Mouse (Mus musculus) kidney, postnatal 0 days (tissue): ENCODE measurements around the gene Ipcef1. TPM values are rescaled to one million over a fixed set of nuclear protein-coding genes. Genes with fewer than 3 reads are reported as not detected.
A peak's percentile ranks its signal among the peaks of the same experiment; 100 is the strongest.

Source experiments
- ATAC-seq: fragments of 200-750 bp; cut with Nextera tagmentation; replicated peaks from 2 replicates; pipeline ENCODE4 v1.8.0; 2017; ENCODE audit warnings: low read depth, moderate number of reproducible peaks, moderate TSS enrichment, moderate library complexity; ENCODE audit not compliant: low FRiP score
- DNase-seq: peaks from one replicate; pipeline ENCODE4 v3.0.0-alpha.2; 2016; ENCODE audit warnings: low spot score
- H3K27ac ChIP-seq: fragments of 300-500 bp; sonication (generic); 2 replicates; pipeline ENCODE4 v1.5.1; 2014; ENCODE audit warnings: mild to moderate bottlenecking
- H3K27me3 ChIP-seq: fragments of 300-500 bp; sonication (generic); 2 replicates; pipeline ENCODE4 v1.6.1; 2014; ENCODE audit warnings: low read length, mixed read lengths; ENCODE audit not compliant: insufficient read depth
- H3K36me3 ChIP-seq: fragments of 300-500 bp; sonication (generic); 2 replicates; pipeline ENCODE4 v1.6.1; 2014; ENCODE audit warnings: low read length, mixed read lengths; ENCODE audit not compliant: insufficient read depth
- H3K4me1 ChIP-seq: fragments of 300-500 bp; sonication (generic); replicated peaks from 2 replicates; pipeline ENCODE4 v1.6.1; 2014; ENCODE audit warnings: antibody characterized with exemption, low read length, mixed read lengths; ENCODE audit not compliant: insufficient read depth
- H3K4me2 ChIP-seq: fragments of 300-500 bp; sonication (generic); 2 replicates; pipeline ENCODE4 v1.6.1; 2014; ENCODE audit warnings: mild to moderate bottlenecking, low read length, moderate library complexity, mixed read lengths
- H3K4me3 ChIP-seq: fragments of 300-500 bp; sonication (generic); replicated peaks from 2 replicates; pipeline ENCODE4 v1.5.1; 2014; ENCODE audit warnings: low read depth, low read length
- H3K9ac ChIP-seq: fragments of 300-500 bp; sonication (generic); 2 replicates; pipeline ENCODE4 v1.6.1; 2014; ENCODE audit warnings: low read depth, low read length
- H3K9me3 ChIP-seq: fragments of 300-500 bp; sonication (generic); replicated peaks from 2 replicates; pipeline ENCODE4 v1.6.1; 2016; ENCODE audit warnings: low read length, inconsistent platforms, mixed read lengths
- CTCF ChIP-seq: IDR thresholded peaks from 2 replicates; pipeline ENCODE4 v1.5.1; 2016; ENCODE audit warnings: antibody characterized with exemption, low read depth, mild to moderate bottlenecking, moderate library complexity
- WGBS: fragments of 180-500 bp; shearing (Covaris S2); extraction: QIAGEN DNeasy Blood & Tissue Kit; methylation state at CpG from one replicate; pipeline ENCODE4 v1.1.7; 2014; 5-methylcytosine and 5-hydroxymethylcytosine counted together
- polyA plus RNA-seq: library from polyadenylated mRNA; unstranded; fragments of >200 nt; fragmentation: Nextera tagmentation; extraction: Ambion mirVana; gene quantifications from 2 replicates; pipeline ENCODE4 v1.2.1, GENCODE M21; 2015

The Ipcef1 gene
- polyA plus RNA-seq, 1 experiment from 2014 or later = 2.6 TPM

GRCm38 (mm10) chr10:6982751-6983151 is 69.5 kb downstream of the Ipcef1 start:
- 50% methylated on average over 2 of the region's 2 CpGs for WGBS
- no peaks in the 10 kb centered on the region for H3K9me3 ChIP-seq
- DNase-seq = peak; percentile 35
- no peak overlapping the region for H3K9ac ChIP-seq
- no peak for TF ChIP-seq CTCF
- ATAC-seq = no peak
- H3K27ac ChIP-seq = no peak overlapping the region
- no peaks in the 10 kb centered on the region for H3K27me3 ChIP-seq
- no peak overlapping the region for H3K4me2 ChIP-seq
- H3K4me3 ChIP-seq = no peak overlapping the region
- H3K36me3 ChIP-seq = no peaks in the 10 kb centered on the region
- no peaks in the 10 kb centered on the region for H3K4me1 ChIP-seq

- no peak overlapping the region for H3K4me3 ChIP-seq
- DNase-seq (peak; percentile 11), ATAC-seq (no peak)
- no peak for TF ChIP-seq CTCF
- no peaks in the 10 kb centered on the region for H3K9me3 ChIP-seq
- H3K4me1 ChIP-seq = no peaks in the 10 kb centered on the region
- no peaks in the 10 kb centered on the region for H3K36me3 ChIP-seq
- peak overlapping the region; percentile 42 for H3K4me2 ChIP-seq
- H3K27ac ChIP-seq = no peak overlapping the region
- no peaks in the 10 kb centered on the region for H3K27me3 ChIP-seq
- H3K9ac ChIP-seq = no peak overlapping the region
- WGBS = 16% methylated on average over 6 of the region's 6 CpGs
Measured at GRCm38 (mm10) chr10:6980236-6980635, 72.0 kb downstream of the Ipcef1 start.

GRCm38 (mm10) chr10:6979789-6980188 is 72.5 kb downstream of the Ipcef1 start:
- DNase-seq (no peak), ATAC-seq (no peak)
- H3K27me3 ChIP-seq = no peaks in the 10 kb centered on the region
- no peak overlapping the region for H3K4me3 ChIP-seq
- H3K36me3 ChIP-seq = no peaks in the 10 kb centered on the region
- H3K9me3 ChIP-seq = no peaks in the 10 kb centered on the region
- 52% methylated on average over 8 of the region's 8 CpGs for WGBS
- H3K27ac ChIP-seq = no peak overlapping the region
- H3K9ac ChIP-seq = no peak overlapping the region
- H3K4me2 ChIP-seq = peak overlapping the region; percentile 42
- no peaks in the 10 kb centered on the region for H3K4me1 ChIP-seq
- TF ChIP-seq CTCF = no peak

- TF ChIP-seq CTCF = no peak
- Histone ChIP-seq H3K4me3 (no peak overlapping the region), H3K36me3 (no peaks in the 10 kb centered on the region), H3K4me2 (no peak overlapping the region), H3K9ac (no peak overlapping the region), H3K27me3 (no peaks in the 10 kb centered on the region), H3K9me3 (no peaks in the 10 kb centered on the region), H3K4me1 (no peaks in the 10 kb centered on the region), H3K27ac (no peak overlapping the region)
- 55% methylated on average over 7 of the region's 7 CpGs for WGBS
- ATAC-seq (no peak), DNase-seq (no peak)
Measured at GRCm38 (mm10) chr10:6979216-6979615, 73.1 kb downstream of the Ipcef1 start.

GRCm38 (mm10) chr10:6978733-6979132 is 73.5 kb downstream of the Ipcef1 start:
- Histone ChIP-seq H3K4me2 (no peak overlapping the region), H3K27me3 (no peaks in the 10 kb centered on the region), H3K9ac (no peak overlapping the region), H3K9me3 (no peaks in the 10 kb centered on the region), H3K4me3 (no peak overlapping the region), H3K27ac (no peak overlapping the region), H3K4me1 (no peaks in the 10 kb centered on the region), H3K36me3 (no peaks in the 10 kb centered on the region)
- no peak for TF ChIP-seq CTCF
- ATAC-seq (no peak), DNase-seq (no peak)
- whole genome bisulfite sequencing = 94% methylated on average over 1 of the region's 1 CpGs

- DNase-seq = no peak
- 75% methylated on average over 2 of the region's 2 CpGs for WGBS
- Histone ChIP-seq H3K9me3 (no peaks in the 10 kb centered on the region), H3K9ac (no peak overlapping the region), H3K27ac (no peak overlapping the region), H3K27me3 (no peaks in the 10 kb centered on the region), H3K4me1 (no peaks in the 10 kb centered on the region), H3K4me2 (no peak overlapping the region), H3K4me3 (no peak overlapping the region), H3K36me3 (no peaks in the 10 kb centered on the region)
- no peak for TF ChIP-seq CTCF
- no peak for ATAC-seq
Measured at GRCm38 (mm10) chr10:6977843-6978242, 74.4 kb downstream of the Ipcef1 start.

GRCm38 (mm10) chr10:6968334-6968733 is 83.9 kb downstream of the Ipcef1 start:
- no peak for DNase-seq
- no peaks in the 10 kb centered on the region for H3K4me1 ChIP-seq
- no peaks in the 10 kb centered on the region for H3K27me3 ChIP-seq
- H3K4me2 ChIP-seq = no peak overlapping the region
- H3K27ac ChIP-seq = no peak overlapping the region
- no peak overlapping the region for H3K9ac ChIP-seq
- WGBS = 92% methylated on average over 1 of the region's 1 CpGs
- no peak for TF ChIP-seq CTCF
- no peaks in the 10 kb centered on the region for H3K9me3 ChIP-seq
- no peak for ATAC-seq
- H3K36me3 ChIP-seq = no peaks in the 10 kb centered on the region
- H3K4me3 ChIP-seq = no peak overlapping the region
